Mouse (Mus musculus): Measurements from ENCODE around the gene Bloc1s2. TPM values are rescaled to one million over a fixed set of nuclear protein-coding genes. Genes with fewer than 3 reads are reported as not detected.
A peak's percentile ranks its signal among the peaks of the same experiment; 100 is the strongest.

Gene Bloc1s2
- polyA plus RNA-seq (2015; fragmentation: Nextera tagmentation; extraction: Ambion mirVana): 87.8 and 91.9 TPM in 2 replicates

GRCm38 (mm10) chr19:44145702-44146567 lies at the start of gene Bloc1s2:
Gene Bloc1s2 (minus strand): TSS chr19:44146446.
- ATAC-seq: peak; percentile 95
- H3K36me3 ChIP-seq: peaks cover 17% of the 10 kb centered on the region
- 3% methylated on average over 46 of the region's 46 CpGs for WGBS
- no peaks in the 10 kb centered on the region for H3K27me3 ChIP-seq (replicated peaks)
- H3K4me2 ChIP-seq (replicated peaks): peak within 1 kb of the TSS; percentile 83
- no peak within 1 kb of the TSS for H3K27ac ChIP-seq
- peak within 1 kb of the TSS; percentile 76 for H3K9ac ChIP-seq
- H3K4me1 ChIP-seq (replicated peaks): peaks cover 7% of the 10 kb centered on the region; the same call in 1 of the 2 replicates
- peak within 1 kb of the TSS; percentile 76 for H3K4me3 ChIP-seq (replicated peaks)
- no peaks in the 10 kb centered on the region for H3K9me3 ChIP-seq

- no peak for ATAC-seq
- H3K36me3 ChIP-seq: no peaks in the 10 kb centered on the region
- H3K4me3 ChIP-seq (replicated peaks): no peak overlapping the region
- no peak overlapping the region for H3K9ac ChIP-seq
- H3K4me1 ChIP-seq (replicated peaks): no peaks in the 10 kb centered on the region
- H3K9me3 ChIP-seq: no peaks in the 10 kb centered on the region
- H3K27ac ChIP-seq: no peak overlapping the region
- 14% methylated on average over 7 of the region's 7 CpGs for WGBS
- H3K4me2 ChIP-seq (replicated peaks): no peak overlapping the region
- H3K27me3 ChIP-seq (replicated peaks): no peaks in the 10 kb centered on the region
Observed at GRCm38 (mm10) chr19:44195138-44195537, 48.9 kb upstream of the Bloc1s2 start.

- 81% methylated on average over 7 of the region's 7 CpGs for WGBS
- Histone ChIP-seq H3K27ac (no peak overlapping the region), H3K27me3 (replicated peaks) (no peaks in the 10 kb centered on the region), H3K4me1 (replicated peaks) (no peaks in the 10 kb centered on the region), H3K4me3 (replicated peaks) (no peak overlapping the region), H3K36me3 (no peaks in the 10 kb centered on the region), H3K9ac (no peak overlapping the region), H3K4me2 (replicated peaks) (no peak overlapping the region), H3K9me3 (no peaks in the 10 kb centered on the region)
- ATAC-seq: no peak
Observed at GRCm38 (mm10) chr19:44193906-44194305, 47.7 kb upstream of the Bloc1s2 start.

GRCm38 (mm10) chr19:44192342-44192741 lies 46.1 kb upstream of the Bloc1s2 start, which contains the start of gene Pkd2l1:
Gene Pkd2l1 (minus strand): TSS chr19:44192442.
- Histone ChIP-seq H3K27me3 (replicated peaks) (no peaks in the 10 kb centered on the region), H3K4me1 (replicated peaks) (no peaks in the 10 kb centered on the region), H3K9ac (no peak within 1 kb of the TSS), H3K4me2 (replicated peaks) (no peak within 1 kb of the TSS), H3K36me3 (no peaks in the 10 kb centered on the region), H3K27ac (no peak within 1 kb of the TSS), H3K9me3 (no peaks in the 10 kb centered on the region), H3K4me3 (replicated peaks) (no peak within 1 kb of the TSS)
- ATAC-seq: no peak
- WGBS: 29% methylated on average over 3 of the region's 3 CpGs

- no peaks in the 10 kb centered on the region for H3K4me1 ChIP-seq (replicated peaks)
- H3K4me3 ChIP-seq (replicated peaks): no peak overlapping the region
- no peaks in the 10 kb centered on the region for H3K36me3 ChIP-seq
- no peak overlapping the region for H3K4me2 ChIP-seq (replicated peaks)
- no peak overlapping the region for H3K9ac ChIP-seq
- no peaks in the 10 kb centered on the region for H3K27me3 ChIP-seq (replicated peaks)
- 84% methylated on average over 4 of the region's 4 CpGs for WGBS
- H3K27ac ChIP-seq: no peak overlapping the region
- no peak for ATAC-seq
- no peaks in the 10 kb centered on the region for H3K9me3 ChIP-seq
Observed at GRCm38 (mm10) chr19:44189056-44189455, 42.8 kb upstream of the Bloc1s2 start.

GRCm38 (mm10) chr19:44183968-44184367 lies 37.7 kb upstream of the Bloc1s2 start:
- Histone ChIP-seq H3K9ac (no peak overlapping the region), H3K9me3 (no peaks in the 10 kb centered on the region), H3K4me2 (replicated peaks) (no peak overlapping the region), H3K27me3 (replicated peaks) (no peaks in the 10 kb centered on the region), H3K27ac (no peak overlapping the region), H3K4me1 (replicated peaks) (no peaks in the 10 kb centered on the region), H3K4me3 (replicated peaks) (no peak overlapping the region), H3K36me3 (no peaks in the 10 kb centered on the region)
- WGBS: 57% methylated on average over 3 of the region's 3 CpGs
- ATAC-seq: no peak

- H3K36me3 ChIP-seq: no peaks in the 10 kb centered on the region
- H3K4me1 ChIP-seq (replicated peaks): no peaks in the 10 kb centered on the region
- ATAC-seq: no peak
- H3K27me3 ChIP-seq (replicated peaks): no peaks in the 10 kb centered on the region
- 80% methylated on average over 1 of the region's 1 CpGs for WGBS
- H3K4me3 ChIP-seq (replicated peaks): no peak overlapping the region
- no peak overlapping the region for H3K9ac ChIP-seq
- no peak overlapping the region for H3K27ac ChIP-seq
- H3K4me2 ChIP-seq (replicated peaks): no peak overlapping the region
- H3K9me3 ChIP-seq: no peaks in the 10 kb centered on the region
Observed at GRCm38 (mm10) chr19:44180502-44180901, 34.3 kb upstream of the Bloc1s2 start.

- Histone ChIP-seq H3K36me3 (no peaks in the 10 kb centered on the region), H3K4me1 (replicated peaks) (no peaks in the 10 kb centered on the region), H3K9me3 (no peaks in the 10 kb centered on the region), H3K4me2 (replicated peaks) (no peak overlapping the region), H3K27ac (no peak overlapping the region), H3K9ac (no peak overlapping the region), H3K27me3 (replicated peaks) (no peaks in the 10 kb centered on the region), H3K4me3 (replicated peaks) (no peak overlapping the region)
- WGBS: 87% methylated on average over 3 of the region's 3 CpGs
- ATAC-seq: no peak
Observed at GRCm38 (mm10) chr19:44176741-44177140, 30.5 kb upstream of the Bloc1s2 start.

GRCm38 (mm10) chr19:44174835-44175234 lies 28.6 kb upstream of the Bloc1s2 start:
- WGBS: 71% methylated on average over 8 of the region's 8 CpGs

GRCm38 (mm10) chr19:44161515-44161914 lies 15.3 kb upstream of the Bloc1s2 start:
- no peak for ATAC-seq
- no peaks in the 10 kb centered on the region for H3K9me3 ChIP-seq
- no peaks in the 10 kb centered on the region for H3K36me3 ChIP-seq
- H3K4me2 ChIP-seq (replicated peaks): no peak overlapping the region
- no peak overlapping the region for H3K9ac ChIP-seq
- no peaks in the 10 kb centered on the region for H3K27me3 ChIP-seq (replicated peaks)
- H3K4me1 ChIP-seq (replicated peaks): no peaks in the 10 kb centered on the region
- H3K27ac ChIP-seq: no peak overlapping the region
- H3K4me3 ChIP-seq (replicated peaks): no peak overlapping the region
- WGBS: 12% methylated on average over 3 of the region's 3 CpGs

More at GRCm38 (mm10) chr19:44174835-44175234, 28.6 kb upstream of the Bloc1s2 start:
- Histone ChIP-seq H3K9me3 (no peaks in the 10 kb centered on the region), H3K4me3 (replicated peaks) (no peak overlapping the region), H3K27me3 (replicated peaks) (no peaks in the 10 kb centered on the region), H3K4me1 (replicated peaks) (no peaks in the 10 kb centered on the region), H3K9ac (no peak overlapping the region), H3K36me3 (no peaks in the 10 kb centered on the region), H3K4me2 (replicated peaks) (no peak overlapping the region), H3K27ac (no peak overlapping the region)
- ATAC-seq: no peak

GRCm38 (mm10) chr19:44159386-44159785 lies 13.1 kb upstream of the Bloc1s2 start:
- 83% methylated on average over 3 of the region's 3 CpGs for WGBS
- H3K9ac ChIP-seq: no peak overlapping the region
- no peaks in the 10 kb centered on the region for H3K36me3 ChIP-seq
- ATAC-seq: no peak
- H3K27ac ChIP-seq: no peak overlapping the region
- H3K4me1 ChIP-seq (replicated peaks): no peaks in the 10 kb centered on the region
- H3K4me2 ChIP-seq (replicated peaks): no peak overlapping the region
- no peaks in the 10 kb centered on the region for H3K9me3 ChIP-seq
- no peak overlapping the region for H3K4me3 ChIP-seq (replicated peaks)
- 0 out of 2 replicates have a peak, but pooled peaks cover 5% of the 10 kb centered on the region for H3K27me3 ChIP-seq (replicated peaks)

GRCm38 (mm10) chr19:44157005-44157404 lies 10.8 kb upstream of the Bloc1s2 start:
- Histone ChIP-seq H3K4me2 (replicated peaks) (no peak overlapping the region), H3K4me3 (replicated peaks) (no peak overlapping the region), H3K27ac (no peak overlapping the region), H3K36me3 (no peaks in the 10 kb centered on the region), H3K9me3 (no peaks in the 10 kb centered on the region), H3K4me1 (replicated peaks) (no peaks in the 10 kb centered on the region), H3K9ac (no peak overlapping the region), H3K27me3 (replicated peaks) (0 out of 2 replicates have a peak, but pooled peaks cover 9% of the 10 kb centered on the region)
- no peak for ATAC-seq
- 94% methylated on average over 10 of the region's 10 CpGs for WGBS

- Histone ChIP-seq H3K9me3 (no peaks in the 10 kb centered on the region), H3K27ac (no peak overlapping the region), H3K4me2 (replicated peaks) (no peak overlapping the region), H3K4me3 (replicated peaks) (no peak overlapping the region), H3K4me1 (replicated peaks) (no peaks in the 10 kb centered on the region), H3K27me3 (replicated peaks) (0 out of 2 replicates have a peak, but pooled peaks cover 9% of the 10 kb centered on the region), H3K36me3 (no peaks in the 10 kb centered on the region), H3K9ac (no peak overlapping the region)
- no peak for ATAC-seq
- 74% methylated on average over 5 of the region's 5 CpGs for WGBS
Observed at GRCm38 (mm10) chr19:44153781-44154180, 7.5 kb upstream of the Bloc1s2 start.

Data from intestine, embryonic 15.5 days (tissue).